Mouse (Mus musculus) forebrain, embryonic 14.5 days (tissue): ENCODE results near the gene Sfxn2. TPM values are rescaled to one million over a fixed set of nuclear protein-coding genes. Genes with fewer than 3 reads are reported as not detected.
A peak's percentile ranks its signal among the peaks of the same experiment; 100 is the strongest.

Experiments used
- ATAC-seq: fragments of 200-750 bp; cut with Nextera tagmentation; 2 replicates; pipeline ENCODE4 v1.8.0; 2017; ENCODE audit warnings: mild to moderate bottlenecking, moderate library complexity
- DNase-seq: peaks from one replicate; pipeline ENCODE4 v3.0.0-alpha.2; 2015; ENCODE audit warnings: low spot score
- H3K27ac ChIP-seq: fragments of 300-500 bp; sonication (generic); 2 replicates; pipeline ENCODE4 v1.5.1; 2014; ENCODE audit warnings: low read depth, mild to moderate bottlenecking, control low read depth, low read length, moderate library complexity
- H3K27me3 ChIP-seq: fragments of 300-500 bp; sonication (generic); replicated peaks from 2 replicates; pipeline ENCODE4 v1.6.1; 2014; ENCODE audit warnings: low read length, control low read depth, mixed read lengths; ENCODE audit not compliant: control insufficient read depth, insufficient read depth
- H3K36me3 ChIP-seq: fragments of 300-500 bp; sonication (generic); 2 replicates; pipeline ENCODE4 v1.6.1; 2014; ENCODE audit warnings: low read length, control low read depth; ENCODE audit not compliant: control insufficient read depth, insufficient read depth
- H3K4me1 ChIP-seq: fragments of 300-500 bp; sonication (generic); 2 replicates; pipeline ENCODE4 v1.6.1; 2014; ENCODE audit warnings: antibody characterized with exemption, low read length, control low read depth; ENCODE audit not compliant: control insufficient read depth, insufficient read depth
- H3K4me2 ChIP-seq: fragments of 300-500 bp; sonication (generic); 2 replicates; pipeline ENCODE4 v1.6.1; 2014; ENCODE audit warnings: mild to moderate bottlenecking, control low read depth, low read length
- H3K4me3 ChIP-seq: fragments of 300-500 bp; sonication (generic); 2 replicates; pipeline ENCODE4 v1.5.1; 2014; ENCODE audit warnings: low read depth, low read length, control low read depth
- H3K9ac ChIP-seq: fragments of 300-500 bp; sonication (generic); 2 replicates; pipeline ENCODE4 v1.6.1; 2014; ENCODE audit warnings: mild to moderate bottlenecking, low read length, control low read depth, moderate library complexity
- H3K9me3 ChIP-seq: fragments of 300-500 bp; sonication (generic); replicated peaks from 2 replicates; pipeline ENCODE4 v1.6.1; 2016; ENCODE audit warnings: low read length, control low read depth, mixed read lengths; ENCODE audit not compliant: control insufficient read depth
- WGBS: fragments of 180-500 bp; shearing (Covaris S2); extraction: QIAGEN DNeasy Blood & Tissue Kit; methylation state at CpG from one replicate; pipeline ENCODE4 v1.1.7; 2014; 5-methylcytosine and 5-hydroxymethylcytosine counted together
- polyA plus RNA-seq: library from polyadenylated mRNA; unstranded; fragments of >200 nt; fragmentation: Nextera tagmentation; extraction: Ambion mirVana; gene quantifications from 2 replicates; pipeline ENCODE4 v1.2.1, GENCODE M21; 2014

The Sfxn2 gene
- polyA plus RNA-seq, 1 experiment from 2014 or later = 6.8 TPM

DNA sequence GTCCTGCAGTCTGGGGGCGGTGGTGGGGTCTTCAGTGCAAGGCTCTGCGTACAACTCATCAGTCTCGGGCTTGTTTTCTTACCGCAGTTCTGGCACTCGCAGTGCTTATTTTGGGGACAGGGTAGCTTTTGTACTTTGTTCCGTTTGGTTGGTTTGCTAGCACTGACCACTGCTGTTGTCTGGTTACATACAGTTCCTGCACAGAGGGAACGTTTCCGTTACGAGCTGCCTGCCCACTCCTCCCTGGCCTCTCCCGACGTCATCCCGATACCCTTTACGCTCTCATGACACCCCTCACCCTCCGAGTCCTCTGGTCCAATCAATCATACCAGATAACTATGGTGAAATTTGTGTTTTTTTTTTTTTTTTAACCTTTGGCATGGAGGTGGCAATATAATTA lies 28.3 kb downstream of the Sfxn2 start:
- DNase-seq = no peak
- Histone ChIP-seq H3K4me1 (peaks cover 9% of the 10 kb centered on the region), H3K4me2 (no peak overlapping the region), H3K9me3 (no peaks in the 10 kb centered on the region), H3K4me3 (no peak overlapping the region), H3K36me3 (peaks cover 7% of the 10 kb centered on the region; the same call in 1 of the 2 replicates), H3K9ac (no peak overlapping the region), H3K27ac (no peak overlapping the region), H3K27me3 (no peaks in the 10 kb centered on the region)
- 92% methylated on average over 14 of the region's 14 CpGs for WGBS
- ATAC-seq = no peak

DNA sequence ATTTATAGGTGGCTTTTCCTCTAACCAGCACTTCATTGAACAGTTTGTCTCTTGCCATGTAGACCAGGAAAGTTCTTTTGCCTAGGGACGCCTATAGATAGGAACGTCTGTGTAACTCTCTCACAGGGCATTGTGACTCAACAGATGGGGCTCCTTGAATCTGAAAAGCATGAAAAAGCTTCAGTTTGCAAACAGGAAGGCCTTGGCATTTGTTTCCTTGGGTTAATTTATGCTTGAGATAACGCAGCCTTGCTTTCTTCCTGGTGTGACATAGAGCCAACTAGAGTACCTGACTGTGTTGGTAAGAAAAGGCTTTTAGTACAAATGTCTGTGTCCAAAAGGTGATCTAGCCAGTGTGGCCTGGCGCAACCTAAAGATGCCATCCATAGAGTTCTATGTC lies 29.2 kb downstream of the Sfxn2 start:
- no peak for ATAC-seq
- WGBS = 83% methylated on average over 4 of the region's 4 CpGs
- Histone ChIP-seq H3K27me3 (no peaks in the 10 kb centered on the region), H3K9ac (no peak overlapping the region), H3K4me2 (no peak overlapping the region), H3K27ac (no peak overlapping the region), H3K36me3 (peaks cover 16% of the 10 kb centered on the region), H3K4me3 (no peak overlapping the region), H3K9me3 (no peaks in the 10 kb centered on the region), H3K4me1 (peaks cover 9% of the 10 kb centered on the region)
- no peak for DNase-seq

DNA sequence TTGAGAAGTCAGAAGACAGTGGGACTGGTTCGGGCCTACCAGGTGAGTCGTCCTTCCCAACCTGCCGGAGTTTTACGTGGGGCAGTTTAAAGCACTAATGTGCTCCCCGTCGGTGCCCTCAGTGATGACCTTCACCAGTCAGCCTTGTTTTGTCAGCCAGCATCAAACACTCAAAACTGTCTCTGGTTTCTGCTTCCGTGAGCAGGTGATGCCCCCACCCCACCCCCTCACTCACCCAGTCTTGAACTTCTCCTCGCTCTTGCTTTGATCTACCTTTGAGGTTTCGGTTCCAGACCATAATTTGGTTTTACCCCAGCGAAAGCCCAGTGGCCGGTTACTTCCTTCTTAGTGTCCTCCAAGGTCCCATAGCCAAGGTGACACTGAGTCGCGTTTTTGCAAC lies 33.6 kb downstream of the Sfxn2 start:
- Histone ChIP-seq H3K4me2 (no peak overlapping the region), H3K4me1 (no peaks in the 10 kb centered on the region), H3K9me3 (no peaks in the 10 kb centered on the region), H3K27me3 (no peaks in the 10 kb centered on the region), H3K9ac (no peak overlapping the region), H3K4me3 (no peak overlapping the region), H3K36me3 (peaks cover 39% of the 10 kb centered on the region), H3K27ac (no peak overlapping the region)
- ATAC-seq = no peak
- no peak for DNase-seq
- 96% methylated on average over 13 of the region's 13 CpGs for WGBS

DNA sequence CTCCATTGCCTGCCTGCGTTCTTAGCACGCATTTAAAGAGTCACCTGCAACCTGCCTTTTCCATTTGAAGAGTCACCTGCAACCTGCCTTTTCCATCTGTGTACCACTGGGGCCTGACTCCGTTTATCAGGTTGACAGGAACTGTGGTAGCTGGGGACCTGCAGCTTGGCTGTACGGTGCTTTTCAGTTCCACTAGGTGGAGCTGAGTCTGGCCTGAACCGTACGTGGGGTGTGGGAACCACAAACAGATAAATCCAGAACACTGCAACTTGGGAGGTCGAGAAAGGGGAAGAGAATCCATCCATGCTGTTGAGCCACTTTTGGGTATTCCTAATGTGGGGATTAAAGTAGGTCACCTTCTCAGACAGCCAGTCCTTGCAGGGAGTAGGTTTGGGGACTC lies 34.3 kb downstream of the Sfxn2 start:
- no peak overlapping the region for H3K27ac ChIP-seq
- WGBS = 74% methylated on average over 7 of the region's 7 CpGs
- no peaks in the 10 kb centered on the region for H3K27me3 ChIP-seq
- no peaks in the 10 kb centered on the region for H3K9me3 ChIP-seq
- no peak overlapping the region for H3K9ac ChIP-seq
- no peaks in the 10 kb centered on the region for H3K4me1 ChIP-seq
- peaks cover 41% of the 10 kb centered on the region for H3K36me3 ChIP-seq
- DNase-seq (no peak), ATAC-seq (no peak)
- H3K4me3 ChIP-seq = no peak overlapping the region
- no peak overlapping the region for H3K4me2 ChIP-seq

DNA sequence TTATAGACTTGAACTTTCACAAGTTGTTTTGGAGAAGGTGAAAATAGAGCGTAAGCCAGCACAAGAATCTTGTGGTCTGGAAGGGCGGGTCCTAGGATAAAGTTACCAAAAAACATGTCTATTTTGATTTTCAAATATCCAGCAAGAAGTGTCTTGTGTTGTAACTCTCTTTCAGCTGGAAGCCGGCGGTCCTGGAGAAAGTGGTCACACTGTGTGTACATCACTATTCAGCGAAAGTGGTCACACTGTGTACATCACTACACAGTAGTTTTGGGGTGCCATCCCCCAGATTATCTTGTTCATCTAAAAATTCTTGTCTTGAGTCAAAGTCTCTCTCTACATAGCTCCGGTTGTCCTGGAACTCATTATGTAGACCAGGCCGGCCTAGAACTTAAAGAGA lies 35.0 kb downstream of the Sfxn2 start:
- H3K36me3 ChIP-seq = peaks cover 41% of the 10 kb centered on the region
- WGBS = 98% methylated on average over 7 of the region's 7 CpGs

DNA sequence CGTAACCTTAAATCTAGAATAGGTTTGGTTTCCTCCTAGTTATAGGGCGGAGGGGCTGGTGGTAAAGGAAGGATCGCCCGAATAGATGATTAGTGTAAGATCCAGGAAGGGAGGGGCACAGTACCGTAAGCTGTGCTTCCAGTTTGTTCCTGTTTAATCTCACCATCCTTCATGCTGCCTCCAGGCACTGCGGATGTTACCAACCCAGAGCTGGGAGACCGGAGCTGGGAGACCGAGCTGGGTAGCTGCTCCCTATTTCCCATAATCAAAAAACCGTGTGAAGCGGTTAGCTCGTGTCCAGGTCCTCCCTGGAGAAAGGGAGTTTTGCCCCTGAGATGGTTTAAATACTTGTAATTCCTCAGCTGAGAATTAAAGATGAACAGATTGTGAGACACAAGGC lies 43.2 kb downstream of the Sfxn2 start:
- Histone ChIP-seq H3K27ac (no peak overlapping the region), H3K27me3 (no peaks in the 10 kb centered on the region), H3K4me3 (no peak overlapping the region), H3K9ac (no peak overlapping the region), H3K36me3 (peaks cover 18% of the 10 kb centered on the region), H3K4me1 (0 out of 2 replicates have a peak, but pooled peaks cover 2% of the 10 kb centered on the region), H3K9me3 (no peaks in the 10 kb centered on the region), H3K4me2 (no peak overlapping the region)
- no peak for DNase-seq
- WGBS = 91% methylated on average over 11 of the region's 11 CpGs
- ATAC-seq = no peak

More for the DNA sequence above, 35.0 kb downstream of the Sfxn2 start:
- ATAC-seq = no peak
- DNase-seq = no peak
- no peak overlapping the region for H3K4me3 ChIP-seq
- H3K9ac ChIP-seq = no peak overlapping the region
- H3K4me1 ChIP-seq = no peaks in the 10 kb centered on the region
- H3K27ac ChIP-seq = no peak overlapping the region
- no peaks in the 10 kb centered on the region for H3K27me3 ChIP-seq
- H3K4me2 ChIP-seq = no peak overlapping the region
- no peaks in the 10 kb centered on the region for H3K9me3 ChIP-seq

DNA sequence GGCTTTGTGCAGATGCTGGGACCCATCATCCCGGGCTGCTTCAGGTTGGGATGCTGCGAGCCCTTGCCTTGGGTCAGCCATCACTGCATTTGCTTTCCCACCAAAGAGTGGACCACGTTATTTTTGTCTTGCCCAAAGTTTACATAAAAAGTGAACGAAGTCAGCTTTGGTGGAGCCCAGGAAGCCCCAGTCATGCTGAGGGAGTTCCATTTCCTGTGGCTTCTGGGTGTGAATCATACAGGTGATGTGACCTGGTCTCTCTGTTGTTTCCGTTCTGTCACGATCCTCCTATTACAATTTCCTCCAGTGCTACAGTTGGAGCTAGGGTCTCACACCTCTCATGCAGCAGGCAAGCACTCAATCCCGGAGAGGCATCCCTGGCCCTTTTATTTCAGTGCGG lies 44.2 kb downstream of the Sfxn2 start:
- no peak overlapping the region for H3K9ac ChIP-seq
- no peaks in the 10 kb centered on the region for H3K27me3 ChIP-seq
- ATAC-seq (no peak), DNase-seq (no peak)
- H3K4me2 ChIP-seq = no peak overlapping the region
- H3K4me1 ChIP-seq = 0 out of 2 replicates have a peak, but pooled peaks cover 2% of the 10 kb centered on the region
- no peaks in the 10 kb centered on the region for H3K9me3 ChIP-seq
- WGBS = 92% methylated on average over 8 of the region's 8 CpGs
- no peak overlapping the region for H3K27ac ChIP-seq
- peaks cover 15% of the 10 kb centered on the region for H3K36me3 ChIP-seq
- no peak overlapping the region for H3K4me3 ChIP-seq

DNA sequence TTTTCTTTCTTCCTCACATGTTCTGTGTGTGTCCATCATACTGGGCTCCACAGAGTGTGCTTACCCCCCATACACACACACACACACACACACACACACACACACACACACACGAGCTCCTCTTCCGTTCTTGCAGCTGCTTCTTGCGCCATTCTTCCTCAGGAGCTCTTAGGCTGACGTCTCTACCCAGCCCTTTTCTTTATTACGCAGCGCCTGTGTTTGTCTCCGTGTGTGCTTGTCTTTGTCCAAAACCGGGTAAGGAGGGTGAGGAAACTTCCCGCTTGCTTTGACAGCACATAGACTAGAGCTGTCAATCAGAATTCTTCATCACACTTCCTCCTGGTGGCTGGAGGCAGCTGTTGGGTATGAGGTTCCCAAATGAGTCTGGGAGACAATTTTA lies 45.2 kb downstream of the Sfxn2 start:
- 46% methylated on average over 9 of the region's 9 CpGs for WGBS
- DNase-seq (peak; percentile 43), ATAC-seq (peak; percentile 47; the same call in 1 of the 2 replicates)
- Histone ChIP-seq H3K9ac (no peak overlapping the region), H3K27ac (peak overlapping the region; percentile 27; the same call in 1 of the 2 replicates), H3K4me2 (no peak overlapping the region), H3K36me3 (peaks cover 15% of the 10 kb centered on the region), H3K27me3 (no peaks in the 10 kb centered on the region), H3K4me1 (peaks cover 8% of the 10 kb centered on the region), H3K9me3 (no peaks in the 10 kb centered on the region), H3K4me3 (no peak overlapping the region)

DNA sequence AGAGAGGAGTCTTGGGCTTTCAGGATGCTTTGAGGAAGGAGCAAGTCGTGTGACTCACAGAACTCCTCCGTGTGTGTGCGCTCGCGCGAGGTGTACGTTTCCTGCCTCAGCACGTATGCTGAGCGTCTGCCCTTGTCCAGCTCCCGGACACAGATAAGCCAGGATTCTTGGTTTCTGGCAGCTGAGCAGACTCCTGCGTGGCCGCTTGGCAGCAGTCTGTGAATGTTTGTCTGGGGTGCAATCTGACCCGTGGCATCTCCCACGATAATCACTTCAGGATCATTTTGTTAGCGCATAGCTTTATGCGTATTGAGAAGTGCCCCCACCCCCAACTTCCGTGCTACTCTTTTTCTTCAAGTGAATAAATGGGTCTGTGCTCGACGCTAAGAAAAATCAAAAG lies 45.8 kb downstream of the Sfxn2 start:
- peaks cover 13% of the 10 kb centered on the region for H3K4me1 ChIP-seq
- H3K4me3 ChIP-seq = no peak overlapping the region
- WGBS = 89% methylated on average over 19 of the region's 19 CpGs
- ATAC-seq (no peak), DNase-seq (no peak)
- no peak overlapping the region for H3K4me2 ChIP-seq
- H3K36me3 ChIP-seq = peaks cover 8% of the 10 kb centered on the region
- H3K9ac ChIP-seq = no peak overlapping the region
- no peaks in the 10 kb centered on the region for H3K9me3 ChIP-seq
- H3K27ac ChIP-seq = 0 out of 2 replicates have a peak overlapping the region, but pooled peaks have one; percentile 27
- no peaks in the 10 kb centered on the region for H3K27me3 ChIP-seq
